Mouse (Mus musculus) liver, adult 2 months (tissue): Measurements from ENCODE around the gene Cdh4. TPM values are rescaled to one million over a fixed set of nuclear protein-coding genes. Genes with fewer than 3 reads are reported as not detected.

Experiments used
- DNase-seq: peaks from one replicate; pipeline ENCODE4 v3.0.0-alpha.2; 2011; ENCODE audit warnings: low read depth, low spot score; ENCODE audit errors: extremely low read depth
- H3K27ac ChIP-seq: fragments of 200-500 bp; replicated peaks from 2 replicates; pipeline ENCODE4 v1.5.1; 2012; ENCODE audit warnings: low read depth, mild to moderate bottlenecking, control low read depth, inconsistent platforms, low read length; ENCODE audit not compliant: insufficient read depth
- H3K27me3 ChIP-seq: fragments of 200-500 bp; 2 replicates; pipeline ENCODE4 v1.6.1; 2012; ENCODE audit warnings: mild to moderate bottlenecking, moderate library complexity, low read length, inconsistent platforms; ENCODE audit not compliant: control insufficient read depth, insufficient read depth
- H3K36me3 ChIP-seq: fragments of 200-500 bp; 2 replicates; pipeline ENCODE4 v1.6.1; 2012; ENCODE audit warnings: low read length, inconsistent platforms; ENCODE audit not compliant: control insufficient read depth, insufficient read depth
- H3K4me1 ChIP-seq: fragments of 200-500 bp; 2 replicates; pipeline ENCODE4 v1.6.1; 2011; ENCODE audit warnings: low read length; ENCODE audit not compliant: control insufficient read depth, insufficient read depth
- H3K4me3 ChIP-seq: fragments of 200-500 bp; 2 replicates; pipeline ENCODE4 v1.5.1; 2011; ENCODE audit warnings: low read depth, mild to moderate bottlenecking, control low read depth, low read length, moderate library complexity; ENCODE audit not compliant: insufficient read depth
- H3K79me2 ChIP-seq: fragments of 200-500 bp; 2 replicates; pipeline ENCODE4 v1.6.1; 2012; ENCODE audit warnings: inconsistent platforms, mild to moderate bottlenecking, low read length, moderate library complexity; ENCODE audit not compliant: control insufficient read depth, insufficient read depth
- H3K9ac ChIP-seq: fragments of 200-500 bp; 2 replicates; pipeline ENCODE4 v1.6.1; 2012; ENCODE audit warnings: low read depth, mild to moderate bottlenecking, control low read depth, inconsistent platforms, low read length
- CTCF ChIP-seq: fragments of 200-500 bp; IDR thresholded peaks from 2 replicates; pipeline ENCODE4 v1.5.1; 2011; ENCODE audit warnings: low read depth, low read length, control low read depth
- POLR2A ChIP-seq: fragments of 200-500 bp; IDR thresholded peaks from 2 replicates; pipeline ENCODE4 v1.6.1; 2011; ENCODE audit warnings: low read length, control low read depth; ENCODE audit not compliant: insufficient read depth; ENCODE audit errors: extremely low read depth
- WGBS: fragments of 180-500 bp; shearing (Covaris S2); methylation state at CpG from one replicate; pipeline ENCODE4 v1.1.7; 2018; 5-methylcytosine and 5-hydroxymethylcytosine counted together
- polyA plus RNA-seq: library from polyadenylated mRNA; depleted of rRNA; stranded (reverse); fragments of >200 nt; gene quantifications from 2 replicates; pipeline ENCODE4 v1.2.3, GENCODE M21; 2012
- total RNA-seq: library from RNA; depleted of rRNA; stranded (reverse); fragments of >200 nt; gene quantifications from 2 replicates; pipeline ENCODE4 v1.2.3, GENCODE M21; 2014

The Cdh4 gene
- total and polyA plus RNA-seq, 2 experiments = 0.18 to 0.37 TPM

DNA sequence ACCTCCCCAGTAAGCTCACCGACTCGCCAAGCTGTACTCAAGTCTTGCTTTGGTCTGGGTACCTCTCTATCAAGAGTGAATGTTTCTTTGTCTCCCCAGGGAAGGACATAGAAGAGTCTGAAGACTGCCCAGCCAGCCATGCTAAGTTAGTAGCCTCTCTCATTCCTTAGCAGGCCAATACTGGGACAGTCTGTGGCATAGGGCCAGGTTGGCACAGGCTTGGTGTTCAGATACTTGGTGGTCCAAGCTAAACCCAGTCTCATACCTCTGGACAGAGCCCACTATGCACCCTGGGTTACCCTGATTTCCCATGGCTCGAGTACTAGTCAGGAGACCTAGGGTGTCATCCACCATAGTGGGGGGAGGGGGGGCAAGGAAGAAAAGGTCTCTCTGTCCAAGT, 1.1 kb upstream of the Cdh4 start:
- peaks cover 8% of the 10 kb centered on the region; the same call in 1 of the 2 replicates for H3K27me3 ChIP-seq
- 85% methylated on average over 3 of the region's 3 CpGs for WGBS
- no peak for TF ChIP-seq POLR2A
- no peak for TF ChIP-seq CTCF

DNA sequence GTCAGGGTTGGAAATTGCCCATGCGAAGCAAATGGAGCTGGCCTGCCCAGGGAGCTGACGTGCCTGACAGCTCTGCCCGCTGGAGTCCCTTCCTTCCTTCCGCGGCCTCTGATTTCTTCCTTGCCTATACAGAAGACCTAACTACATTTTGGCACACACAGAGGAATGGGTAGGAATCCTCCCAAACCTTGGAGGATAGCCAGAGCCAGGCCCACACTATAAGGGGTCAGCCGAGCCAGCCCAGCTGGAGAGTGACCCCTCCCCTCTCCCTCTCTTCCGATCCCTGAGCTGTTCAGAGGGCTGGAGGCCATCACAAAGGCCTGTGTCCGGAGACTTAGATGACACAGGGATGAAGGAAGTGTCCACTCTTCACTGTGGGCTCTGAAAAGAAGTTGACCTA, 514 bp upstream of the Cdh4 start:
- H3K27me3 ChIP-seq = peaks cover 8% of the 10 kb centered on the region; the same call in 1 of the 2 replicates
- no peaks in the 10 kb centered on the region for H3K79me2 ChIP-seq
- TF ChIP-seq CTCF (no peak), POLR2A (no peak)
- 22% methylated on average over 8 of the region's 8 CpGs for WGBS
- H3K4me3 ChIP-seq = peak overlapping the region; percentile 36; the same call in 1 of the 2 replicates
- no peaks in the 10 kb centered on the region for H3K4me1 ChIP-seq
- H3K36me3 ChIP-seq = no peaks in the 10 kb centered on the region
- H3K9ac ChIP-seq = peak overlapping the region; percentile 32; the same call in 1 of the 2 replicates
- 0 out of 2 replicates have a peak overlapping the region, but pooled peaks have one; percentile 7 for H3K27ac ChIP-seq
- DNase-seq = no peak

More for the DNA sequence above, 1.1 kb upstream of the Cdh4 start:
- H3K79me2 ChIP-seq = no peaks in the 10 kb centered on the region
- H3K36me3 ChIP-seq = no peaks in the 10 kb centered on the region
- H3K9ac ChIP-seq = no peak overlapping the region
- H3K4me3 ChIP-seq = no peak overlapping the region
- no peak overlapping the region for H3K27ac ChIP-seq
- DNase-seq = no peak
- H3K4me1 ChIP-seq = no peaks in the 10 kb centered on the region

DNA sequence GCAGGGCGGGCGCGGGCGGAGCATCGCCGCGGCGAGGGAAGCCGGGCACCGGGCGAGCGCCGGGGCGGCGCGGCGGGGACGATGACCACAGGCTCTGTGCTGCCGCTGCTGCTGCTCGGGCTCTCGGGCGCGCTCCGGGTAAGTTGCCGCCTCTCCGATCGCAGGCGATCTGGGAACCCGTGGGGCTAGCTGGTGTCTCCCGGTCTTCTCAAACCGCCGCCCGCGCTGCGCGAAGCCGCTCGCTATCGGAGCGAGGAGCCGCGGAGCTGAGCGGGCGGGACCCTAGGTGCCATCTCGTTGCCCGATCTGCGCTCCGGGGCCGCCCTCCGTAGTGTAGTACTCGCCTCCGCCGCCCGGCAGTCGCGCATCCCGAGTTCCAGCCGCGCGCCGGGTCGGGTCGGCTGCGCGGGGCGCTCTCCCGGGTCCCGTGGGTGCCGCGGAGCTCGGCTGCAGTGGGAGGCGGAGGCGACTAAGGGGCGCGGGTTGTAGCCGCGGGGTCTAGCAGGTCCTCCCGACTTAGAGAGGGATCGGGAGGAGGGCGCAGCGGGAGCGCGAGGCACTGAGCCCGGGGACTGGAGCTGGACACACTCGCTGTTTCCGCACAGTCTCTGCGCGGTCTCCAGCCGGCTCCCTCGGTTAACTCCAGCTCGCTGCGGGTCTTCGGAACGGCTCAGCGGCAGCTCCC, 452 bp downstream of the Cdh4 start:
- TF ChIP-seq CTCF = no peak
- no peak for TF ChIP-seq POLR2A
- H3K9ac ChIP-seq = peak overlapping the region; percentile 57
- H3K4me1 ChIP-seq = no peaks in the 10 kb centered on the region
- H3K79me2 ChIP-seq = no peaks in the 10 kb centered on the region
- DNase-seq = no peak
- under 1% methylated on average over 94 of the region's 95 CpGs for WGBS
- no peak overlapping the region for H3K27ac ChIP-seq
- no peaks in the 10 kb centered on the region for H3K36me3 ChIP-seq
- peak overlapping the region; percentile 46 for H3K4me3 ChIP-seq
- H3K27me3 ChIP-seq = peaks cover 8% of the 10 kb centered on the region; the same call in 1 of the 2 replicates

DNA sequence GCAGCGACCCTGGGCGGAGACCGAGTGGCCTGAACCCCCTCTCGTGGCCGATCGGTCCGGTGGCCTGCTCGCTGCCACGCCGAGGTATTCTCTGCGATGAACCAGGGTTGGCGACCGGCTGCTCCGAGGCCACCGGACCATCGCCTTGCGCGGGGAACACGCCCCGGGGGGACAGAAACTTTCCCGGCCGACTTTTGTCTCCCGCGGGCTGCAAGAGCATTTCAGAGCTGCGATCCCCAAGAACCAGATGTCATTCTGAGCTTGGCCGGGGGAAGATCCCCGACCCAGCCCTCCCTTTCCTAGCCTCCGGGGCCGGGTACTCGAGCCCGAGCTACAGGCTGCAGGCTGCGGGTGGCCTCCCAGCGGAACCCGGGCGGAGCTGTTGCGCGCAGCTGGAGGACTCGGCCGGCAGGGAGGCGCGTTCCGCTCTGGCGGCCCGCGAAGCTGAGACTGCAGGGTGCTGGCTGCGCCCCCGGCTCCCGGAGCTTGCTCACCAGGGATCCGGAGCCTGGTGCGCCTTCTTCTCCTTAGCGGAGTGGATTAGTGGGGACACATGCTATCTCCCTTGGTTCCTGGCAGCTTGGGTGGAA, 1.1 kb downstream of the Cdh4 start:
- peak overlapping the region; percentile 57 for H3K9ac ChIP-seq
- no peak overlapping the region for H3K27ac ChIP-seq
- TF ChIP-seq POLR2A = no peak
- TF ChIP-seq CTCF = no peak
- no peaks in the 10 kb centered on the region for H3K4me1 ChIP-seq
- H3K79me2 ChIP-seq = no peaks in the 10 kb centered on the region
- H3K4me3 ChIP-seq = peak overlapping the region; percentile 46
- 2% methylated on average over 51 of the region's 51 CpGs for WGBS
- DNase-seq = no peak
- H3K27me3 ChIP-seq = peaks cover 8% of the 10 kb centered on the region; the same call in 1 of the 2 replicates
- no peaks in the 10 kb centered on the region for H3K36me3 ChIP-seq

DNA sequence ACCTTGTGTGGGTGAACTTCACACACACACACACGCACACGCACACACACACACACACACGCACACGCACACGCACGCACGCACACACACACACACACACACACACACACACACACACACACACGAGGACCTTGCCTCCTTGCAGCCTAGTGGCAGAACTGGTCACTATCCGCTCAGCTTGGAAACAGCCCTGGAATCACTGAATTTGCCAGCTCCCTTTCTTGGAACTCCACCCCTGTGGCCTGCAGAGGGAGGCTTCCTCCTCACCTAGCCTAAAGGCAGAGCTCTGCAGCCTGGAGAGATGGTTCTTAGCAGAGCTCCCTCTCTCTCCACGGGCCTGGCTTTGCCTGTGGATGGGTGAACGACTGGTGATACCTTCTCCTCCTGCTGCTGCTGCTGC, 1.7 kb downstream of the Cdh4 start:
- no peak for DNase-seq
- H3K27ac ChIP-seq = no peak overlapping the region
- TF ChIP-seq CTCF = no peak
- no peak for TF ChIP-seq POLR2A
- no peak overlapping the region for H3K4me3 ChIP-seq
- peaks cover 8% of the 10 kb centered on the region; the same call in 1 of the 2 replicates for H3K27me3 ChIP-seq
- H3K4me1 ChIP-seq = no peaks in the 10 kb centered on the region
- no peak overlapping the region for H3K9ac ChIP-seq
- no peaks in the 10 kb centered on the region for H3K36me3 ChIP-seq
- no peaks in the 10 kb centered on the region for H3K79me2 ChIP-seq
- 28% methylated on average over 11 of the region's 11 CpGs for WGBS

DNA sequence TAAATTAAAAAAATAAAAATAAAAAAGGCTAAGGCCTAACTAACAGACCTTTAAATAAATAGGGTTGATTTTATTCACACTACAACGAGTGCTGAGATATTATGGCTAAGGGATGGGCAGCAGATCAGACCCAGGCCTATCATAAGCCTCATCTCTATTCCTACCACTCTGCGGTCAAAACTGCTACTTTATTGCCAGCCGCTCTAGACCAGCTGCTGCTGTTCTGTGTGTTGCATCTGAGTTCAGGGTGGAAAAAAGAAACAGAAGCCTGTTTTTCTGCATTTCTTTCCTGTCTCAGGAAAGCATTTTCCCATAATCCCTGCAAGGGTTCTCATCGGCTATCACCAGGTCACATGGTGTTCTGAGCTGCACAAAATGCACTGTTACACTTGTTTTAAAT, 6.0 kb downstream of the Cdh4 start:
- Histone ChIP-seq H3K4me1 (no peaks in the 10 kb centered on the region), H3K27ac (no peak overlapping the region), H3K27me3 (peaks cover 2% of the 10 kb centered on the region; the same call in 1 of the 2 replicates), H3K79me2 (no peaks in the 10 kb centered on the region), H3K36me3 (no peaks in the 10 kb centered on the region), H3K9ac (no peak overlapping the region), H3K4me3 (no peak overlapping the region)
- no peak for TF ChIP-seq CTCF
- no peak for TF ChIP-seq POLR2A
- WGBS = 95% methylated on average over 4 of the region's 4 CpGs
- no peak for DNase-seq
